Mouse (Mus musculus) embryonic fibroblast, embryonic 13.5 days (primary cell): ENCODE results near the gene Xrn2. TPM values are rescaled to one million over a fixed set of nuclear protein-coding genes. Genes with fewer than 3 reads are reported as not detected.

Experiments used
- H3K27ac ChIP-seq: 2 replicates; pipeline ENCODE4 v1.5.1; 2012; ENCODE audit warnings: low read length, control low read depth, inconsistent platforms; ENCODE audit not compliant: insufficient read depth
- H3K4me1 ChIP-seq: 2 replicates; pipeline ENCODE4 v1.6.1; 2011; ENCODE audit warnings: low read length; ENCODE audit not compliant: control insufficient read depth, insufficient read depth
- H3K4me3 ChIP-seq: 2 replicates; pipeline ENCODE4 v1.5.1; 2011; ENCODE audit warnings: mild to moderate bottlenecking, control low read depth, low read length; ENCODE audit not compliant: insufficient read depth
- CTCF ChIP-seq: IDR thresholded peaks from 2 replicates; pipeline ENCODE4 v1.5.1; 2011; ENCODE audit warnings: mild to moderate bottlenecking, control low read depth, low read length, moderate library complexity, borderline replicate concordance; ENCODE audit not compliant: insufficient read depth
- POLR2A ChIP-seq: IDR thresholded peaks from 2 replicates; pipeline ENCODE4 v1.6.1; 2011; ENCODE audit warnings: low read depth, mild to moderate bottlenecking, control low read depth, low read length, moderate library complexity
- polyA plus RNA-seq: library from polyadenylated mRNA; stranded (reverse); fragments of >200 nt; gene quantifications from 2 replicates; pipeline ENCODE4 v1.2.4, GENCODE M21; 2011; ENCODE audit warnings: low read depth; ENCODE audit not compliant: missing spikeins, insufficient read length

Gene Xrn2
- polyA plus RNA-seq, 1 experiment = 88.1 TPM

DNA sequence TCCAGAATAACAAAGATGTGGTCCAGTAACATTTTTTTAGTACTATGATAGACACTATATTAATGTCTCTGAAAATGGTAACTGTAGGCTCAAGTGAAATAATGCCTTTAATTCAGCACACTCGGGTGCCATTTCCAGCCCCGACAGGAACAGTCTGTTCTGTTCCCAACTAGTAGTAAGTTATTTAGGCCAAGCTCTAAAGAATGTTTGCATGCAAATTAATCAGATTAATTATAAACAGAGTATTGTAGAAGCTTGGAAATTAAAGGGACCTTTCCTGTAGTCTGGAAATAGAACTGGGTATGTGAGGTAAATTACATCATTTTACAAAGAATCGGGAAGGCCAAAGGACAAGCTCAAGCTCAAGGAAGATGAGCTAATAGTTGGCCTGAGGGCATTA lies 34.3 kb downstream of the Xrn2 start:
- Histone ChIP-seq H3K27ac (no peak overlapping the region), H3K4me3 (no peak overlapping the region), H3K4me1 (no peaks in the 10 kb centered on the region)
- no peak for TF ChIP-seq CTCF
- TF ChIP-seq POLR2A = no peak

DNA sequence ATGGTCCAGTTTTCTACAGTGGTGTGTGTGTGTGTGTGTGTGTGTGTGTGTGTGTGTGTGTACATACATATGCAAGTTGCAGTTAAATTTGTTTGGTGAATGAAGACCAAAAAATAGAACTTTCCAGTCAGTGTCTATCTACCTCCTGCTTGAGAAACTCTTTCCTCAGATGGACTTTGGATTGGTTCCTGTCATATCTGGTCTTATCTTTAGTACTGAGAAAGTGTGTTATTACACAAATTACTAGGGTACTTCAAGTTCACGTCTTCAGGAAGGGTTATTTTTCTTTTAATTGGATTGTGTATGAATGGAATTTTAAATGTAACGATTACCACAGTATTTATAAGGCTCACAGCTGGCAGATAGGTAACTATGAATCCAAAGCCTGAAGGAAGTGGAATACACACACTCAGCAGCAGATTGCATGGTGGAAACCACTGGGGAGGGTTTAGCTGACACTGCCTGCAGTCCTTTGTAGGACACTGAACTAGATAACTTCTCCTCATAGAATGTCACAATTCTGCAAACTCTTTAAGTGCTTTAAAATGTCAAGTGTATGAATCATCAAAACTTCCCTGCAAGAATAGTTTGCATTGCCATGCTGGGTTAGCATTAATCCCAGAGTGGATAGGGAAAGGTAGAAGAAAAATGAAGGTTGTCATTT lies 40.6 kb downstream of the Xrn2 start:
- H3K27ac ChIP-seq = no peak overlapping the region
- no peaks in the 10 kb centered on the region for H3K4me1 ChIP-seq
- TF ChIP-seq POLR2A (no peak), CTCF (no peak)
- no peak overlapping the region for H3K4me3 ChIP-seq

DNA sequence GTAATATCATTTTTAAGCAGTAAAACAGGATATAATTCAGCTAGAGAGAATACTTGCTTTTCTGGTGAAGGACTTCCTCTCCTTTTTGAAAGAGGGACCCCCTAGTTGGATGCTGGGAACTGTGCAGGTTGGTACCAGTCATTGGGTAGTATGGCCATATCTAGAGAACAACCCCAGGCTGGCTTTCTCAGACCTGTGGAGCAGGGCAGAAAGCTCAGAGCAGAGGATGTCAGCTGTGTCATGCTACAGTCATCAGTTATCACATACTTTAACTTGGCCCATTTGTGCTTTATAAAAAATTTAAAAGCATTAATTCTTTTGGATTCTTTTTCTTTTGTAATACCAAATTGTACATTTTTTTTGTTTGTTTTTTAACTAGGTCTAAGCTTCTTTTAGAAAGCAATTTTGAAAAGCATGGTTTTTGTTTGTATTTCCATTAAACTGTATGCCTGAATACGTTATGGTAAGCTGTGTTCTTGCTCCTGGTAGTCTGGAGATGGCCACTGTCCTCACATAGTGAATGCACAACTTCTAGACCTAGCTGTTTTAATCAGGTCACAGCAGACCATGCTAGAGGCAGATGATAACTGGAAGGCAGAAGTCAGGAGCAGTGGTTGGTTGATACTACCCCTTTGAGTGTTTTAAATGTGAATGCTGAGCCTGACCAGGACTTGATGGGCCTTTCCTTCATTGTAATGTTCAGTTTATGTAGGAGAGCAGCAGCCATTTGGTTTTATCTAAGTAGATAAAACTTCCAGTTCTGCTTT lies 54.9 kb downstream of the Xrn2 start:
- no peaks in the 10 kb centered on the region for H3K4me1 ChIP-seq
- TF ChIP-seq POLR2A = no peak
- TF ChIP-seq CTCF = no peak
- no peak overlapping the region for H3K4me3 ChIP-seq
- no peak overlapping the region for H3K27ac ChIP-seq

DNA sequence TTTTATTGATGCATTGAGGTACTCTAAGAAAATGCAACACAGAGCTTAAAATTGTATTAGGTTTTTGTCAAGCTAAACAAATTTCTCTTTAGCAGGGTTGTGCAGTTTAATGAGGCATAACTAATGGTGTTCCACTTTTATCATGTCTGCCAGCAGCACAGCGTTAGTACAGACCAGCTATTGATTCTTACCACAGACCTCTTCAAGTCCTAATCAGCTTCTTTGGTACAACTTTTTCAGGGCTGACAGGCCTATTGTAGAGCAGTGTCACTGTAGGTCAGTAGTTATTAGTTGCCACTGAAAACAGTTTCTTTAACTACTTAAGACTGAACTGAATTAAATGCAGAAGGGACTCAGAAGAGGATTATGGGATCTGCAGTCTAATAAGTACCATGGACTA lies 56.3 kb downstream of the Xrn2 start:
- H3K4me3 ChIP-seq = no peak overlapping the region
- H3K27ac ChIP-seq = no peak overlapping the region
- no peaks in the 10 kb centered on the region for H3K4me1 ChIP-seq
- no peak for TF ChIP-seq POLR2A
- TF ChIP-seq CTCF = no peak

DNA sequence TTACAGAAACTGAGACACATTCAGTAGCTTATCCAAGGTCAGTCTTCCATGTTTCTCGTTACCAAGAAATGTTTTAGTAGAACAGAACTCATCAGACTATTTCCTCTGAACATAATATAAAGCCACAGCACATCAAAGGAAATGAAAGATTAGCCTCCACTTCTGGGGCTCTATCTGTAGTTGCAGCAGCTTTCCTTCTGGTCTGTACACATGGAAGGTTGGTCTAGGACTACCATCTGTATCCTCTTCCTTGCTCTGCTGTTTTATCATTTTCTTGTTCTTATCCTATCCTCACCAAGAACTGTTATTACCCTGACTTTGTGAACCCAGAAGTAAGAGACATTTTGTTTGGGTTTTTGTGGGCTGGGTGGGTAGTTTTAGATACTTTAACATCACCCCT lies 57.5 kb downstream of the Xrn2 start:
- TF ChIP-seq POLR2A (no peak), CTCF (no peak)
- Histone ChIP-seq H3K4me1 (no peaks in the 10 kb centered on the region), H3K27ac (no peak overlapping the region), H3K4me3 (no peak overlapping the region)

- no peak for TF ChIP-seq POLR2A
- no peak for TF ChIP-seq CTCF
- H3K4me3 ChIP-seq = no peak overlapping the region
- H3K4me1 ChIP-seq = no peaks in the 10 kb centered on the region
- H3K27ac ChIP-seq = no peak overlapping the region
Measured at GRCm38 (mm10) chr2:147073962-147074361, 61.2 kb downstream of the Xrn2 start.

- TF ChIP-seq CTCF = no peak
- TF ChIP-seq POLR2A = no peak
- H3K4me1 ChIP-seq = no peaks in the 10 kb centered on the region
- H3K4me3 ChIP-seq = no peak overlapping the region
- H3K27ac ChIP-seq = no peak overlapping the region
Measured at GRCm38 (mm10) chr2:147074399-147074798, 61.6 kb downstream of the Xrn2 start.

GRCm38 (mm10) chr2:147082391-147082790 lies 69.6 kb downstream of the Xrn2 start:
- Histone ChIP-seq H3K4me1 (no peaks in the 10 kb centered on the region), H3K27ac (no peak overlapping the region), H3K4me3 (no peak overlapping the region)
- TF ChIP-seq CTCF (no peak), POLR2A (no peak)

DNA sequence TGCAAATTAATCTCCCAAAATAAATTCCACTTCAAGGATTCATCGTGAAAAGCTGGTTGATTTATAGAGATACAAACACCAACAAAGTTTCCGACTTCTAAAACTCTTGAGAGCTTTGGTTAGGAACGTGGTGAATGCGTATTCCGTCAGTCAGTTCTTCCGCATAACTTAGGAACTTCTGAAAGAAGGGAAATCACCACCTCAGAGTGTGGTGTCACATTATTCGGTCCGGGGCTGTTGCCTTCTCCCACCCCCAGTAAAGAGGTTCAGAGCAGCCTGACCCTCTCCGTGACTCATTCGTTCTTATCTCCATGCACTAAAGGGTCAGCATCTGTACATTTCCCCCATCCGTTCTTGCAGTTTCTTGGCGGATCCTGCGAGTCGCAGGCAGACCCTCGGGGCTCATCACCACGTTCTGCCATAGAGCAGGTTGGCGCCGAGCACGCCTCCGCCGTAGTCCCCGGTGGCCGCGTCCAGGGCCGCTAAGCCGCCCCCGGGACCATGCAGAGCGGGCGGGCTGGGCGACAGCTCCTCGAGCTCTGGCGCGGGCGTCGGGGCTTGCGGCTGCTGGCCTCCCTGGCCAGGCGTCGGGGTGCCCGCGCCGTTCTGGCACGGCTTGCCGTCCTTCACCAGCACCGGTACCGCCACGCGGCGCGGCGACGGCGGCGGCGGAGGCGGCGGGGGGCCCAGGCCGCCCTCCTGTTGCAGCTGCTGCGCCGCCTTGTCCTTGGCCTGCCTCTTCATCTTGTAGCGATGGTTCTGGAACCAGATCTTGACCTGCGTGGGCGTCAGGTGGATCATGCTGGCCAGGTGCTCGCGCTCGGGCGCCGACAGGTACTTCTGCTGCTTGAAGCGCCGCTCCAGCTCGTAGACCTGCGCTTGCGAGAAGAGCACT lies 70.9 kb downstream of the Xrn2 start:
- Histone ChIP-seq H3K4me1 (no peaks in the 10 kb centered on the region), H3K4me3 (no peak overlapping the region), H3K27ac (no peak overlapping the region)
- TF ChIP-seq CTCF (no peak), POLR2A (no peak)

- TF ChIP-seq CTCF (no peak), POLR2A (no peak)
- Histone ChIP-seq H3K27ac (no peak overlapping the region), H3K4me1 (no peaks in the 10 kb centered on the region), H3K4me3 (no peak overlapping the region)
Measured at GRCm38 (mm10) chr2:147084366-147085071, 71.7 kb downstream of the Xrn2 start.
